Mouse (Mus musculus) MEL (cell line): ENCODE measurements at regions not wholly inside any gene's neighbourhood (a gene's known extent, or its start where the extent isn't known, plus 50 kb on each side); places are given as distances from the start of the nearest gene placed in this dataset.

Experiments
- CTCF ChIP-seq, 3 experiments: IDR thresholded peaks in 2 of 3; conservative IDR thresholded peaks in 1 of 3; 2 replicates each; pipeline ENCODE4 v1.5.1; 2011 to 2012; ENCODE audit warnings: low read length in 3 of 3, low read depth in 2 of 3, mild to moderate bottlenecking in 2 of 3, improper control_type of control experiment in 1 of 3, inconsistent platforms in 1 of 3, mixed read lengths in 1 of 3, moderate library complexity in 1 of 3; ENCODE audit not compliant: control insufficient read depth in 1 of 3, insufficient read depth in 1 of 3, poor library complexity in 1 of 3, severe bottlenecking in 1 of 3
- ELF1 ChIP-seq: IDR thresholded peaks from 2 replicates; pipeline ENCODE4 v1.6.1; 2014; ENCODE audit warnings: low read depth, mild to moderate bottlenecking, inconsistent platforms, low read length, improper control_type of control experiment, moderate library complexity
- EP300 ChIP-seq, 2 experiments: IDR thresholded peaks; 2 replicates each; pipeline ENCODE4 v1.6.1; 2011; ENCODE audit warnings: improper control_type of control experiment in 2 of 2, low read length in 2 of 2, low read depth in 1 of 2, mild to moderate bottlenecking in 1 of 2
- HCFC1 ChIP-seq: IDR thresholded peaks from 2 replicates; pipeline ENCODE4 v1.6.1; 2012; ENCODE audit warnings: low read depth, mild to moderate bottlenecking, inconsistent platforms, low read length, improper control_type of control experiment, moderate library complexity
- MAX ChIP-seq: IDR thresholded peaks from 2 replicates; pipeline ENCODE4 v1.6.1; 2011; ENCODE audit warnings: low read length, improper control_type of control experiment
- MEF2A ChIP-seq: IDR thresholded peaks from 2 replicates; pipeline ENCODE4 v1.6.1; 2014; ENCODE audit warnings: low read depth, mild to moderate bottlenecking, inconsistent platforms, low read length, improper control_type of control experiment; ENCODE audit not compliant: poor library complexity, insufficient replicate concordance, severe bottlenecking; ENCODE audit errors: extremely low read depth
- MYB ChIP-seq: IDR thresholded peaks from 2 replicates; pipeline ENCODE4 v1.6.1; 2011; ENCODE audit warnings: mild to moderate bottlenecking, low read depth, low read length, improper control_type of control experiment
- POLR2A ChIP-seq, 2 experiments: IDR thresholded peaks; 2 replicates each; pipeline ENCODE4 v1.6.1; 2011 to 2012; ENCODE audit warnings: low read length in 2 of 2, mild to moderate bottlenecking in 2 of 2, control low read depth in 1 of 2, improper control_type of control experiment in 1 of 2, low read depth in 1 of 2, moderate library complexity in 1 of 2; ENCODE audit not compliant: control insufficient read depth in 1 of 2, insufficient read depth in 1 of 2, poor library complexity in 1 of 2
- TAL1 ChIP-seq: IDR thresholded peaks from 2 replicates; pipeline ENCODE4 v1.6.1; 2012; ENCODE audit warnings: mild to moderate bottlenecking, inconsistent platforms, low read length, moderate library complexity, mixed read lengths
- UBTF ChIP-seq: IDR thresholded peaks from 2 replicates; pipeline ENCODE4 v1.6.1; 2012; ENCODE audit warnings: low read depth, mild to moderate bottlenecking, inconsistent platforms, low read length, improper control_type of control experiment, moderate library complexity, borderline replicate concordance; ENCODE audit not compliant: insufficient read depth
- ZC3H11A ChIP-seq: IDR thresholded peaks from 2 replicates; pipeline ENCODE4 v1.6.1; 2012; ENCODE audit warnings: low read depth, mild to moderate bottlenecking, inconsistent platforms, low read length, improper control_type of control experiment
- ZKSCAN1 ChIP-seq: IDR thresholded peaks from 2 replicates; pipeline ENCODE4 v1.6.1; 2012; ENCODE audit warnings: low read depth, mild to moderate bottlenecking, inconsistent platforms, low read length, improper control_type of control experiment, moderate library complexity

DNA sequence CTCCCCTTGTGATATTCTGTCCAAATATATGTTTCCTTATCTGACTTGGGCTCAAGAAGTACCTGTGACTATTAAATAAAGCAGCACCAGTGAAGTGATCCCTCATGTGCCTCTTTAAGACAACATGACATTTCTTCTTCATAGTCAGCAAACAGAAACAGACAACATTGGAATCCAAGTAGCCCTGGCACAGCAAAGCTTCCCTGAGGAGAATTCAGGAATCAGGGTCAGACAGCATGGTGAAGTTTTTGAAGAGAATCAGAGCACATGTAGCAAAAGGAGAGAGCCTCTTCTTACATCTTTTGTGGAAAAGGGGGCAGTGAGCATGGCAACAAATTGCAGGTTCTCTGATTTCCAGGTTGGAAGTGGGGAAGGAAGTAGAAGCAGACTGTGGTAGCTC is 136.3 kb upstream of the Brinp3 start:
- TF ChIP-seq POLR2A (IDR thresholded peaks at IDR 0.05; ENCODE audit: control insufficient read depth in 1 of 2, insufficient read depth in 1 of 2, low read depth in 1 of 2, low read length in 2 of 2, poor library complexity in 1 of 2) (no peak), CTCF (IDR thresholded peaks at IDR 0.05 in 2 of 3, conservative IDR thresholded peaks at IDR 0.05 in 1 of 3; ENCODE audit: control insufficient read depth in 1 of 3, insufficient read depth in 1 of 3, low read depth in 2 of 3, low read length in 3 of 3, poor library complexity in 1 of 3, severe bottlenecking in 1 of 3) (no peak), UBTF (no peak), EP300 (IDR thresholded peaks at IDR 0.05; ENCODE audit: low read depth in 1 of 2, low read length in 2 of 2) (no peak), MEF2A (no peak), TAL1 (no peak), ELF1 (no peak), ZKSCAN1 (no peak), HCFC1 (no peak), MYB (no peak), MAX (no peak), ZC3H11A (no peak)
